Mouse (Mus musculus) natural killer cell, adult 2 months (primary cell): ENCODE data around the gene Nav3.
"Not testable (repeated sequence)": the region's sequence is repeated elsewhere in the genome, so short reads cannot be mapped to it uniquely, and the experiment has no call there.

Experiments used
- DNase-seq, 2 experiments: peaks; one replicate each; pipeline ENCODE4 v3.0.0; 2022; ENCODE audit warnings: low spot score in 2 of 2

Gene Nav3

GRCm38 (mm10) chr10:110383506-110384229, 72.3 kb downstream of the Nav3 start:
- not testable (repeated sequence) for DNase-seq

- no peak for DNase-seq
Measured at GRCm38 (mm10) chr10:110380792-110381191, 75.2 kb downstream of the Nav3 start.

DNA sequence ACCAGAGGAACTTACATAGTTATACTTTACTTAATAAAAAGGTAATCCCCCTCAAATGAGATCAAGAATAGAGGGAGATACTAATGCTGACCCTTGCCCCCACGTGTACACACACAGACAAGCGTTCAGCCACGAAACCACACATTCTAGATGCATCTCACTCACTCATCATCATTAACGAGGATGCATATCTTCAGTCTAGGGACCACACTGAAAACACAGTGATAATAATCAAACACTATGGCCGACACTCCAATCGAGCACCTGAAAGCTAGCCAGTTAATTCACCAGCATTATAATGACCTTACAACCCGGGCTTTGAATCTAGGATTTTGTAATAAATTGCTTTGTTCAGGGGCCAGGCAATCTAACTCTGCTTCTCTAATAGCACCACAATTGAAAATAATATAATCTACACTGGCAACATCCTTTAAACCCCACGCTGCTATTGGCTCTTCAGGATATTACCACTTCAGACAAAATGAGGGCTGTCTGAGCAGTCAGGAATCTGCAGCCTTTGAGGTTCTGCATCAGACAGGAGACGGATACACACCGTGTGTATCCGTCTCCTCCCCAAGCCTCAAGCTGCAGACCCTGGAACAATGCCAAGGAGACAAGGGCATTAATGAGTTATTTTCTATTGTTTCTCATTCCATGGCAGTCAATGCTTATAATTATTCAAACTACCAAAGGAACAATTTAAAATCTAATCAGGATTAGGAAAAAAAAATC, 83.1 kb downstream of the Nav3 start:
- DNase-seq, result no peak

DNA sequence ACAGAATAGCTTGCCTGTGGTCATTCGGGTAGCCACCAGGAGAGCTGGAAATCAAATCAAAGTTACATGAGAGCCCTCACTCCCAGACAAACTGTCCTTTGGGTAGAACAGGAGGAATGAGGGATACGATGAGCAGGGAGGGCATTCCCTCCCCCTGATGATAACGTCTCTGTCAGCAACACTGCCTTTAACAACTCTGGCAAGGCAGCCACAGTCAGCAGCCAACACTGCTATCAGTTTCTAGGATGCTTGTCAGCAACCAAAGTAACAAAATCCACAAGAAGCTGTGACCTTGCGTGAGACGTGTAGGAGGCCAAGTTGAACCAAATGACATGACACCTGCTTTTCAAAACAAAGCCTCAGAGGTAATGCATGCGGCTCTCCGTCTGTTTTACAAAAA, 103.9 kb downstream of the Nav3 start:
- no peak for DNase-seq

GRCm38 (mm10) chr10:110330030-110330429, 126.0 kb downstream of the Nav3 start:
- no peak for DNase-seq

- no peak for DNase-seq
Measured at GRCm38 (mm10) chr10:110329629-110330028, 126.4 kb downstream of the Nav3 start.

DNA sequence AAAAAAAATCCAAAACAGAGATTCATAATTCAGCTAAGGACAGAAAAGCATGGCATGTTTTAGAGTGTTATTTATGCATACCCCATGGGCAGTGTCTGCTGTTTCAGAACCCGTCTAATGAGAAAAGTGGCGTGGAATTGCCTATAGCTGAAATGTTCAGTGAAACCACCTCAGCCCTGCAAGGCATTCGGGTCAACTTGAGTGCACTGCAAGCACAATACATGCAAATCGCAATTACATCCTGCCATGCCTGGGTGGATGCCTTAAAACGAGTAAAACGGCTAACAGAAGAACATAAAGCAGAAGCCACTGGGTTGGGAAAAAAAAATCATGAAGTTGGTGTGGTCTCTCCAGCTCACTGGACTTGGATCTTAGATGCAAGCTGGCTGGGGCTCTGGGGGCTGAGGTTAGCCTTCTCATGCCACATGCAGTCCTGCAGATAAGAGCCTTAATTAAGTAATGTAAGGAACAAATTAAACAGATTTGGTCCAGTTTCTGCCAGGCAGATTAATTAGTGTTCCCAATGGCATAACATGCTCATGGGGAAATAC, 133.8 kb downstream of the Nav3 start:
- DNase-seq, result no peak

- no peak for DNase-seq
Measured at GRCm38 (mm10) chr10:110317275-110317674, 138.7 kb downstream of the Nav3 start.

DNA sequence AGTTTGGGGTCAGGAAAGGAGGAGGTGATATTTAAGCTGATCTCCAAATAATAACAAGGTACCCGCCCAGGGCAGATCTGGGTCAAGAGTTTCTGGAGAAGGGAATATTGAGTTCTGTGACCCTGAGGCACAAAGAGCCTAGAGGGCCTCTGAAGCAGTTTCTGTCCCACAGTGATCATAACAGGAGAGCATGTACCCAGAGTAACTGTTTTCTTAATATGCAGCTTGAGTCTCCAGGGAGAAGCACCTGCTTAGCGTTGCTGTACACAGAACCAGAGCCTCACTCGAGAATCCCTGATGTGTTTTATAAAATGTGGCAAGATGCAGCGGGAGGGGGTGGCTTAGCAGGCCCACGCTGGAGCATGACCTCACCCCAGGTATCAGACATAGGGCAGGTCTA, 141.5 kb downstream of the Nav3 start:
- DNase-seq, result no peak

DNA sequence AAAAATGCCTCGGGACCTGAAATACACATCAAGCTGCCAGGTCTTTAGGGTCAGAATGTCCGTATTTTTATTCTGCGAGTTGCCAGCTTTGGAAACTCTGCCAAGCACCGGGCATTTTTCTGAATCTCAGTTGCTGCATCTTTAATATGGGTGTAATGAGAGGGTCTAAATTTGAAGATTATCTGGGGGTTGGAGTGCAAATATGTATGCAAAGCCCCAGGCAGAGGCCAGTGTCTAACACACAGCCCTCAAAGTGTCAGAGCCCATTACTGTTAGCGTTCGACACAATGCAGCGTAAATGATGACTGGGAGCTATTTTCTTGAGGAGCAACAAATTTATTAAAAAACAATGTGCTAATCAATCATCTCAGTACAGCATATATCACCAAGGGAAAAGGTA, 142.0 kb downstream of the Nav3 start:
- no peak for DNase-seq

GRCm38 (mm10) chr10:110309511-110309910, 146.5 kb downstream of the Nav3 start:
- no peak for DNase-seq

- no peak for DNase-seq
Measured at GRCm38 (mm10) chr10:110305609-110306008, 150.4 kb downstream of the Nav3 start.

GRCm38 (mm10) chr10:110290016-110290623, 165.9 kb downstream of the Nav3 start:
- no peak for DNase-seq

GRCm38 (mm10) chr10:110283879-110284278, 172.1 kb downstream of the Nav3 start:
- no peak for DNase-seq

GRCm38 (mm10) chr10:110272818-110273217, 183.2 kb downstream of the Nav3 start:
- DNase-seq, result no peak

- DNase-seq, result no peak
Measured at GRCm38 (mm10) chr10:110270561-110270960, 185.4 kb downstream of the Nav3 start.

- peak in 1 of 2 experiments; percentile 1 for DNase-seq
Measured at GRCm38 (mm10) chr10:110242128-110242561, 213.9 kb downstream of the Nav3 start.

GRCm38 (mm10) chr10:110240667-110241066, 215.3 kb downstream of the Nav3 start:
- DNase-seq, result no peak

DNA sequence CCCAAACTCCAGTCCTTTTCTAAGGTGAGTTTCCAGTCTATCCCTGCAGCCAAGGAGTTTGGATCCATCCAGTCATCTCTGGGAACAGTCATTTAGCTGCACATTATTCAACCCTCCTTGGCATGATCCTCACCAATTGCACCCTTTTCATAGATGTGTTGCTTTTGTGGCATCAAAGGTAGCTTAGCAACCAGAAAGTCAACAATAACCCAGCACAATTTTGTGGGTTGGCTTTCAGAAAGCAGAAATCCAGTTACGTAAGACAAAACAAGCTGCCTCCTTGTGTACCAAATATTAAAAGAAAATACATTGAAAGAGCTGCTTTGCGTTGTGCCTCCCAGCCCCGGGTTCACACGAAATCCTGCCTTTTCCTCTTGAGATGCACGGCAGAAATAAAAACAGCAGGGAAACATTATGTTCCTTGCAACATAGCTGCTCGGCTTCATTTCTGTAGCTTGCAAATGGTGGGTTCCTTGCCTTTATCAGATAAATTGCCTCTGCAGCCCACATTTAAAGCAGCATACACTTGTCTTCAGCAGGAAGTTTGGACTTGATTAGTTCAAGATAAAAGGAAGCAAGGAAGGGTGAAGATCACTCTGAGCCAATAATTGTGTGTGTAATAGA, 222.6 kb downstream of the Nav3 start:
- no peak for DNase-seq

DNA sequence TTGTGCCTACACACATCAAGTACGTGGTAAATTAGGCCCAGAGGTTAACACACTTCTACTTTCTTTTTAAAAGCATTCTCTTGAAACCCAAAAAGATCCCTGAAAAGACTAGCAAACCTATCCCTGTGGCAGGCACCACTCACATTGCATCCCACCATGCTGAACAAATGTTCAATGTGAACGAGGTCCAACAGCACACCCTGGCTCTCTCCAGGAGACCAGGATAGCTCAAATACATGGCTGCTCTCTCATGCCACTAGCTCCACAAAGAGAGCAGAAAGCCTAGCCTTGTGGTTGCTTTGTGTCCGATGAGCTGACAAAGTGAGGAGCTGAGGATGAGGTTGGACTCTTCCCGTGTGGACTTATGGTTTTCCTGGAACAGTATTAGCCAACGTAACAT, 249.6 kb downstream of the Nav3 start:
- no peak for DNase-seq

- DNase-seq, result peak in 1 of 2 experiments; percentile 1
Measured at GRCm38 (mm10) chr10:110204121-110204697, 251.8 kb downstream of the Nav3 start.

DNA sequence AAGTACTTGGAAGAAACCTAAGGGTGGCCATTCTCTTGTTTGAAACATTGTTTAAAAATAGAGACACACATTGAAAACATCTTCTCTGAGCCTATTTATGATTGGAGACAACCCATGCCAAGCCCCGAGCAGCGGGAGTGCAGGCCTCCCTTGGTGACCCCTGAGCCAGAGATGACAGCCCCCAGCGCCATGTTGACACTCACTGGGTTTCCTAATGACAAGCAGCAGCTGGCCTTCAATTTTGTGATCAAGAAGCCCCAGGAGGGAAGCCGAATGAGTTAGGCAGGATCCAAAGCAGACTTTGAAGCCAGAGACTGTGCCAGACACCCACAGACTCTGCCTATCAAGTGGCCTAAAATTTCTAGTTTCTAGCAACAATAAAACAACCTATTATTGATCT, 263.1 kb downstream of the Nav3 start:
- no peak for DNase-seq
